Mouse (Mus musculus) adrenal gland, postnatal 36 days (tissue): ENCODE data around the gene Sox6. TPM values are rescaled to one million over a fixed set of nuclear protein-coding genes. Genes with fewer than 3 reads are reported as not detected.

Experiments used
- DNase-seq, 2 experiments: peaks; one replicate each; pipeline ENCODE4 v3.0.0; 2021; ENCODE audit warnings: mixed read lengths in 1 of 2
- total RNA-seq, 2 experiments: library from RNA; stranded (reverse); gene quantifications; 2 replicates each; pipeline ENCODE4 v1.2.3; 2021

Gene Sox6
- total RNA-seq, 2 experiments from 2014 or later = 11.5 to 15.7 TPM

GRCm38 (mm10) chr7:115830366-115830765 lies 208.2 kb downstream of the Sox6 start:
- no peak for DNase-seq

GRCm38 (mm10) chr7:115829756-115830155 lies 208.8 kb downstream of the Sox6 start:
- DNase-seq = no peak

DNA sequence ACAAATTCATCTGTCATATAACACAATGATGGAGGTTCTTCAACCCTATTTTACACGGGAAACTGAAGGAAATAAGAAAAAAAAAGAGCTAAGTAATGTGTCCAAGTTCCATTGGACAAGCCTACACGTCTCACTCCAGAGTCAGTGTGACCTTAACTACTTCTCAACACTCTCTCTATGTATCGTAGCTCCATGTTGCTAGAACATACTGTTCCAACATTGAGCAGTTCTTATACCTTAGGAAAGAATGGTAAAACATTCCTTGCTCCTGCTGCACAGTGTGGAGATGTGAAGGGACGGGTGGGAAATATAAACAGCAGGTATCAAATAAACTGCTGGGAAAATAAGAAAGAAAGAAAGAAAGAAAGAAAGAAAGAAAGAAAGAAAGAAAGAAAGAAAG lies 209.3 kb downstream of the Sox6 start:
- no peak for DNase-seq

DNA sequence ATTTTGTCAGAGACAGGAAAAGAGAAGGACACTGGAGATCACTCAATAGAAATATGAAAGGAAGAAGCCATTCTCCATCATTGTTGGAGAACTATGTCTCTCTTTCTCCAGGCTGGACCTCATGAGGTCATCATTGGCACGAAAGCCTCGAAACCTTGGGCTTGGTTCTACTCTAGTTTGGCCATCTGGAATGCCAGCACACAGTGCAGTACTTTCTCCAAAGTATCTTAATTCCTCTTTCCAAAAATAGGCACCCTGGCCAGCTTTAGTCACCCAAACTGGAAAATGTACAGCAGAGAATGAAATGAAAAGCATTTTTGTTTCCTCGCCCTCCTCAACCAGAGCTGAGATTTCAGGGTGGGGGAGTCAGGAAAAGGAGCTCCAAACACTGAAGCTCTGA lies 213.3 kb downstream of the Sox6 start:
- DNase-seq = peak in 1 of 2 experiments; percentile 8

GRCm38 (mm10) chr7:115824621-115825256 lies 213.9 kb downstream of the Sox6 start:
- no peak for DNase-seq

DNA sequence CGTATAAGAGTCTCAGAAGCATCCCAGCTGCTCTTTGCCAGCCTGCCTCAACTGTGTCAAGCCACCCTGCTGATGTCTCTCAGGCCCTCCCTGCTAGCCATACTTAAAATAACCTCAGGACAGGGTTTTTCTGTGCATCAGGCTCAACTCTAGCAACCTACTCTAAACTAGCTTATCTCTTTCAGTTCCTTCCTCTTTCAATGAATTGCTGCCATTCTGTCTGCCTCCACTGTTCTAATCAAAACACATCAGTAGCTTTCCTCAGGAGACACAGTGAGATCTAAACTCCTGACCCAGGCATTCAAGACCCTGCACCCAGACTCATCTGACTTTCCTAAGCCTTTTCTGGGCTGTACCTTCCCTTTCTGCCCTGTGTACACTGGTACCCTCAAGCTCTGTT lies 219.5 kb downstream of the Sox6 start:
- DNase-seq = no peak

DNA sequence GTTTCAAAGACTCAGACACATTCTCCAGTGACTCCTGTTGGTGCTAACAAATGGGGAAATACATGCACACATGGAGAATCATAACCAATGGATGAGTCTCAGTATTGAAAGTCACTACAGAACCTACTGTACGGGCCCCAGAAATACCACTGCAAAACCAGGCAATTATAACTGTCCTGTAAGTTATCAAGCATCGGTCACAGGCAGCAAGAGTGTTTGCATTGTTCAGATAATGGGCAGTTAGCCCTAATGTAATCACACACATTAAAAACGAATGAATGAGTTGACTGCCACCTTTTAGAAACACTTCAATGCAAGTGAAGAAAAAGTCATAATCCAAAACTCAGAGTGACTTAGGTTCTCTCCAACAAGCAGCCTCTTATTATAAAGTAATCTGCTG lies 235.3 kb downstream of the Sox6 start:
- no peak for DNase-seq

GRCm38 (mm10) chr7:115794139-115794858 lies 244.3 kb downstream of the Sox6 start:
- no peak for DNase-seq

- DNase-seq = no peak
These were observed 245.8 kb downstream of the Sox6 start for GRCm38 (mm10) chr7:115792841-115793240.

DNA sequence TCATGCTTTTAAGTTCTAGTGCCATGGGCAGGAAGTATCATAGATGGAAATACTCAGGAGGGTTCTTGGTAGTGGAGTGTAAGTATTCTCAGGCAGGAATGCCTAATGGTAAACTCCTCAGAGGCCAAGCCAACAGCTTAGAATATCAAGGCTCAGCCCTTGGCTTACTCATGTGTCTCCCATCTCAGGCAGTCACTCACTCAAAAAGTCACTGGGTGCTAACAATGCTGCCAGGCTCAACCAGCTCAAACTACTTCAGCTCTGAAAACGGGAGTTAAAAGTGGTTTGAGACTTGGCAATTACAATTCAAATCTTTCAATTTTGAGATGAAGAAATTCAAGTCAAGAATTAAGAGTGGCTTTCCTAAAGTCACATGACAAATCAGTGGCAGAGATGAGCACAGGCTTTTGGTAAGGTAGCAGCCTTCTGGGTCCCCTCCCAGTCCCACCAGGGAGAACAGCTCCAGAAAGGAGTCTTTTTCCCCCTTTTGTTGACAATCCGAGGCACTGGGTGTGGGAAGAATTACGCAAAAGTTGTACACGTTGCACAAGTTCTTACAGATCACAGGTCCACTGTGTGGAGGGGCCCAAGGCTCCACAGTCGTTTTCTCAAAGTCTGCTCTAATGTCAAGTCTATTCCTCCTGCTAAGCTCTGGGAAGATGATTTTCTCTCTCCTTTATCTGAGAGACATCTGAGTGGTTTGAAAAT lies 249.3 kb downstream of the Sox6 start:
- DNase-seq = no peak

DNA sequence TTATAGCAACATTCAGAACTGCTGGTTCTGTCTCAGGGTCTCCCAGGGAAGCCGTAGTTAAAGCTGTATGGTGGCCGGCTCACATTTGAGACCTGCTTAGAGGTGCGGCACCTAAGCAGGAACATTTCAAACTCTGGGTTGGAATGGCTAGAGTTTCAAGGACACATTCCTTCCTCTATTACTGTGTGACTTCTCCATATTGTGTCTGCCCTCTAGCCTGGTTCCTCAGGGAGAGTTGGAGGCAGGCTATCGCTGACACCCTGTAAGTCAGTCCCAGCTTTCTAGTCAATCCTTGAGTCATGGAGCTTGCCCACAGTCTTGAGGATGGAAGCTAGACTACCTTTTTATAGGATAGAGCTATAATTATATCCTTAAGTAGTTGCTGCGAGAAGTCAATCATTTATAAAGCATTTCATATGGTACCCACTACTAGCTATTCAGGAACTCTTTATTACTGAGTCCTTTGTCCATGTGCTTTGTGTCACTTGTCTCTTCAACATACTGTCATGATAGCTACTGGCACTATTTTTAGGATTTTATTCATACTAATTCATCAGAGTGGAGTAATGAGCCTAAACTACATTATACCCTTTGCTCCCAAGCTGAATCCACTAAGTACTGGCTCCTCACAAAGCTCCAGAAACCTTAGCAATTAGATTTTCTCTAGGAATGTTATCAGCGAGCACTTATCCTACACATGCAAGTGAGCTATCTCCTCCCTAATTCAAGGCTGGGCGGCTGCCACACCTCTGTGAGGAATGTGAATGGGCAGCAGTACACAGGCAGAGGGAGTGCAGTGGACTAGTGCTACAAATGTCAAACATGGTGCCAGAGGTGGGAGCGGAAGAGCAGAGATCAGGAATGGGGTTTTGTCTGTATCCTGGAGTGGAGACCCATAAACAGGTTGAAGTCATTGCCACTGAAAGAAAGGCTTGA lies 254.3 kb downstream of the Sox6 start:
- DNase-seq = no peak

- no peak for DNase-seq
These were observed 258.4 kb downstream of the Sox6 start for GRCm38 (mm10) chr7:115780148-115780547.

- DNase-seq = no peak
These were observed 259.1 kb downstream of the Sox6 start for GRCm38 (mm10) chr7:115779544-115779943.

DNA sequence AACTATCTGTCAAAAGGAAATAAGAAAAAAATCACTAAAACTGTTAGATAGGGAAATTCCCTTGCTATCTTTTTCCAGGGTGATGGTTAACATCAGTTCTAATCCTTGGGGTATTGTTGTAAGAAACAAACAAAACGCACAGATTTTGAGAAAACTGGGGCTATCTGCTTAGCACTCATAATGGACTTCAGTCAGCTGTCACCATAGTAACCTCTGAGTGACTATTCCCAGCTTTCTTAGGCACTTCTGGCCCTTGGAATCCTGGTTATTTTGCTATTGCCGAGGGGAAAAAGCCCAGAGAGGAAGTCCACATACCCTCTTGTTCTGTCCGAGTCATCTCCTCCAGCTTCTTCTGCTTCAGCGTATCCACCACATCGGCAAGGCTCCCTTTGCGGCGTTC lies 261.9 kb downstream of the Sox6 start:
- DNase-seq = no peak

DNA sequence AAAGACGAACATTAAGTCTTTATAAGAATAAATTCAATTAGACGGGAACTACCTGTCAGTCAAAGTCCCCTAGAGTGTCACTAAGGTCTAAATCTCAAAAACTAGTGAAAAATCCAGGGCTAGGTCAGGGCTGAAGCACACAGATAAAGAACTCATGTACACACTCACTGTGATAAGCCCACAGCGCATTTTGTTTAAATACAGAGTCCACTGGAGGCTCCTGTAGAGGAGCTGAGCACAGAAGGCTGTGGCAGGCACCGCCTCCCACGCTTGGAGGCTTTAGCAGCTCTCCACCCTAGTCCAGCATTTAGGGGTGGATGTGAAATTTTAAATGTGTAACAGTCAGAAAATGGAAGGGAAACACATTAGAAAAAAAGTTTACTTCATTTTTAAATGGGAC lies 262.3 kb downstream of the Sox6 start:
- no peak for DNase-seq

DNA sequence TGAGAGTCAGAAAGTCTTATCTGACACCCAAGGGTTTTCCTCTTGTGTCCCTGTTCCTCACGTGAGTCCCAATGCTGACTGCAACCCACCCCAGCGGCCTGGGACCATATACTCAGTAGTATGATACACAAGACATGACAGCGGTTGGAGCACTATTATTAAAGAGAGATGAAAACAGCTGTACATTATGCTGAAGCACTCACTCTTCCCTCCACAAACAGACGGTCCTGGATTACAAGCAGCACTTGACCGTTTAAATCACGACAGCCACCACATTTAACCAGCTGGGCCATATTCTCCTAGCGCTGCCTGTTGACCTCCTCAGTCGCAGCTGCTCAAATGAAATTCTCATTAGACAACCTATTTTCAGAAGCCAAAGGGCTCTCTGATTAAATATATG lies 272.3 kb downstream of the Sox6 start:
- no peak for DNase-seq

GRCm38 (mm10) chr7:115763851-115764250 lies 274.7 kb downstream of the Sox6 start:
- no peak for DNase-seq

GRCm38 (mm10) chr7:115758172-115758571 lies 280.4 kb downstream of the Sox6 start:
- peak; percentile 34 to 55 for DNase-seq

DNA sequence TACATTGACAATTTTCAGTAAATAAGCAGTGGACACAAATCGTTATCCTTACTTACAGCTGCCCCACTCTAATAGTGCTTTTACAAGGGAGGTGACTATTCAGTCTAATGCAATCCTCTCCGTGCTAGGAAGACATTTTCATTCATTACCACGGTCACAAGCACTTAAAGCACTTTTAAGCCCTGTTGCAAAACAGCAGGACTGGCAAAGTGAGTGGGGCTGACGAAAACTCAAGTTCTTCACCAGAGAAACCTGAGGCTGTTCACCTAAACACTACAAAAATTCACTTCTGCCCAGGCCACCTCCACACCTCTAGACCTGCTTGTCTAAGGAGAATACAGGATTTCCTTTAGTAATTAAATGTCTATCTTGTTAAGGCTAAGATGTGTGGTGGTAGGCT lies 283.3 kb downstream of the Sox6 start:
- no peak for DNase-seq

- DNase-seq = no peak
These were observed 284.4 kb downstream of the Sox6 start for GRCm38 (mm10) chr7:115754216-115754615.

GRCm38 (mm10) chr7:115752121-115752634 lies 286.4 kb downstream of the Sox6 start:
- peak in 1 of 2 experiments; percentile 5 for DNase-seq

- DNase-seq = no peak
These were observed 287.5 kb downstream of the Sox6 start for GRCm38 (mm10) chr7:115751083-115751482.
